Mouse (Mus musculus) T-helper 17 cell (primary cell): ENCODE data around the gene Usp35.

Experiments
- in situ Hi-C, 2 experiments: fragments of 300-600 bp; cut with MboI, MseI; formaldehyde crosslinking; loops; 1 replicate in 1 of 2; 2 replicates in 1 of 2; pipeline ENCODE4 v1.15.1; 2025; ENCODE audit warnings: high pct_unique_total_duplicates in 2 of 2

Usp35 gene

GRCm38 (mm10) chr7:97270367-97270766, 61.5 kb downstream of the Usp35 start:
- in situ Hi-C loops, result no loop called here

DNA sequence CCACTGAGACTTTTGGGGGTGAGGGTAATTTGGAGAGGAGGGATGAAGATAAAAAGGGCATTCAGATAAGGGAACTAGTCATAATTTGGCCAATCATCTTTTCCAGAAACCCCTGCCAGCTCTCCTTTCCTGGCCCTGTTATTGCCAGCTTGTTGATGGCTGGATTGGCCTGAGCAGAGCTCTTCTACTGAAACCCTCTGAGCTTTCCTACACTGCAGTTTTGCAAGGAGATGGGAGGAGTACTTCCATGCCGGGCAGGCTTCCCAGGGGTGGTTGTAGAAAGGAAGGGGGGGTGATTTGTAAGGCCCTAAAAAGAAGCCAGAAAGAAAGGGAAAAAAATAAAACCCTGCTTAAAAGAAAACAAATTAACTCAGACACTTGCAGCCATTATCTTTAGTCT, 69.3 kb downstream of the Usp35 start:
- in situ Hi-C loops, result no loop called here
